Mouse (Mus musculus): ENCODE results near the gene Zfp365.

DNA sequence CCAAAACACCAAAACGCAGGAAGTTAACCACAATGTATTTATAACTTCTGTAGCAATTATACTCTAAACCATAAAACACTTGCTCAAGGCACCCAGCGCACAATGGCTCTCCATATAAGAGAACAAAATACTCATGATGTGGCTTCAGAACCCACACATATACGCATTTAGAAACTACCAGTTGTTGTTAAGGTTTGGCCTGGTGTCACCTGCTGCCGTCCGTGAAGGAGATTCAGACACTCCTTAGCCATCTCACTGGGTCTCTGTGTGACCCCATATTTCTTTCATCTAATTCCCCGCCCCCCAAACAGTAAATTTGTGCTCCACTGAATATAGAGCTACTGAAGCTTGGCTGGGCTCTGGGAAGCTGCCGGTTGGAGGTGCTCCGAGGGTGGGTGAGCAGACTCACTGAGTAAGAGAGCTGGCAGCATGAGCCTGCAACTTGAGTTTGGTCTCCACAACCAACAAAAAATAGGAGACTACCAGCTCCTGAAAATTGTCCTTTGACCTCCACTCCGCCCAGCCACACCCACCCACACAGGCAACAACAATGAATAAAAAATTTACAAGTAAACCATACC, 14.0 kb downstream of the Zfp365 start:
- no peak for TF ChIP-seq POLR2A (IDR thresholded peaks at IDR 0.05; ENCODE audit: insufficient read depth, low read length)
- no peak for TF ChIP-seq CTCF (IDR thresholded peaks at IDR 0.05; ENCODE audit: low read depth, low read length)

Measured in ES-Bruce4 (cell line).